Mouse (Mus musculus) myocyte (in vitro differentiated cells): ENCODE measurements around the gene Rtn4rl1.

Source experiments
- CEBPB ChIP-seq: IDR thresholded peaks from 2 replicates; pipeline ENCODE4 v1.6.1; 2011; ENCODE audit warnings: mild to moderate bottlenecking, moderate library complexity; ENCODE audit not compliant: poor library complexity, insufficient read depth, severe bottlenecking
- E2F4 ChIP-seq: IDR thresholded peaks from one replicate; pipeline ENCODE4 v1.6.1; 2011; ENCODE audit warnings: mild to moderate bottlenecking, control low read depth, moderate library complexity; ENCODE audit not compliant: insufficient read depth
- MYOD1 ChIP-seq, 3 experiments: IDR thresholded peaks; one replicate each; pipeline ENCODE4 v1.6.1; 2011; ENCODE audit warnings: control low read depth in 2 of 3, low read depth in 2 of 3, mild to moderate bottlenecking in 2 of 3, moderate library complexity in 1 of 3; ENCODE audit not compliant: insufficient read length in 2 of 3, control insufficient read depth in 1 of 3
- POLR2A ChIP-seq: IDR thresholded peaks from one replicate; pipeline ENCODE4 v1.6.1; 2011; ENCODE audit warnings: low read depth, mild to moderate bottlenecking, control low read depth, moderate library complexity; ENCODE audit not compliant: insufficient read length
- POLR2AphosphoS2 ChIP-seq: IDR thresholded peaks from one replicate; pipeline ENCODE4 v1.6.1; 2011; ENCODE audit warnings: low read depth, control low read depth; ENCODE audit not compliant: insufficient read length
- REST ChIP-seq: IDR thresholded peaks from one replicate; pipeline ENCODE4 v1.6.1; 2011; ENCODE audit warnings: mild to moderate bottlenecking, control low read depth, moderate library complexity; ENCODE audit not compliant: insufficient read depth, insufficient read length
- SRF ChIP-seq: IDR thresholded peaks from one replicate; pipeline ENCODE4 v1.6.1; 2011; ENCODE audit warnings: low read depth; ENCODE audit not compliant: control insufficient read depth, insufficient read length
- TCF12 ChIP-seq: IDR thresholded peaks from one replicate; pipeline ENCODE4 v1.6.1; 2011; ENCODE audit warnings: mild to moderate bottlenecking, control low read depth; ENCODE audit not compliant: poor library complexity, insufficient read depth, severe bottlenecking

GRCm38 (mm10) chr11:75304797-75305196 is 111.2 kb downstream of the Rtn4rl1 start:
- TF ChIP-seq POLR2A (no peak), TCF12 (no peak), SRF (no peak), POLR2AphosphoS2 (no peak), E2F4 (no peak), CEBPB (no peak), MYOD1 (IDR thresholded peaks at IDR 0.05; ENCODE audit: control insufficient read depth in 1 of 3, insufficient read length in 2 of 3, low read depth in 2 of 3) (no peak), REST (no peak)
